Mouse (Mus musculus) hindbrain, embryonic 16.5 days (tissue): ENCODE measurements around the gene Rnf10. TPM values are rescaled to one million over a fixed set of nuclear protein-coding genes. Genes with fewer than 3 reads are reported as not detected.
"Not testable (repeated sequence)": the region's sequence is repeated elsewhere in the genome, so short reads cannot be mapped to it uniquely, and the experiment has no call there.

Source experiments
- ATAC-seq: fragments of 200-750 bp; cut with Nextera tagmentation; 2 replicates; pipeline ENCODE4 v1.8.0; 2017; ENCODE audit warnings: moderate TSS enrichment, moderate library complexity
- H3K27ac ChIP-seq: fragments of 300-500 bp; sonication (generic); 2 replicates; pipeline ENCODE4 v1.5.1; 2014; ENCODE audit warnings: low read depth, mild to moderate bottlenecking, control low read depth, low read length, moderate library complexity
- H3K27me3 ChIP-seq: fragments of 300-500 bp; sonication (generic); replicated peaks from 2 replicates; pipeline ENCODE4 v1.6.1; 2014; ENCODE audit warnings: low read length; ENCODE audit not compliant: control insufficient read depth, insufficient read depth
- H3K36me3 ChIP-seq: fragments of 300-500 bp; sonication (generic); 2 replicates; pipeline ENCODE4 v1.6.1; 2014; ENCODE audit warnings: mild to moderate bottlenecking, low read length, moderate library complexity, mixed read lengths; ENCODE audit not compliant: control insufficient read depth, insufficient read depth
- H3K4me1 ChIP-seq: fragments of 300-500 bp; sonication (generic); 2 replicates; pipeline ENCODE4 v1.6.1; 2014; ENCODE audit warnings: low read depth, low read length; ENCODE audit not compliant: control insufficient read depth, insufficient read depth
- H3K4me2 ChIP-seq: fragments of 300-500 bp; sonication (generic); 2 replicates; pipeline ENCODE4 v1.6.1; 2014; ENCODE audit warnings: mild to moderate bottlenecking, low read length, control low read depth, moderate library complexity
- H3K4me3 ChIP-seq: fragments of 300-500 bp; sonication (generic); 2 replicates; pipeline ENCODE4 v1.5.1; 2014; ENCODE audit warnings: mild to moderate bottlenecking, low read length, control low read depth, moderate library complexity
- H3K9ac ChIP-seq: fragments of 300-500 bp; sonication (generic); 2 replicates; pipeline ENCODE4 v1.6.1; 2014; ENCODE audit warnings: low read depth, mild to moderate bottlenecking, control low read depth, low read length, moderate library complexity
- H3K9me3 ChIP-seq: fragments of 300-500 bp; sonication (generic); 2 replicates; pipeline ENCODE4 v1.6.1; 2014; ENCODE audit warnings: mild to moderate bottlenecking, low read length, moderate library complexity; ENCODE audit not compliant: control insufficient read depth
- WGBS: fragments of 180-500 bp; shearing (Covaris S2); extraction: QIAGEN DNeasy Blood & Tissue Kit; methylation state at CpG from one replicate; pipeline ENCODE4 v1.1.7; 2014; 5-methylcytosine and 5-hydroxymethylcytosine counted together
- polyA plus RNA-seq: library from polyadenylated mRNA; unstranded; fragments of >200 nt; fragmentation: Nextera tagmentation; extraction: Ambion mirVana; gene quantifications from 2 replicates; pipeline ENCODE4 v1.2.1, GENCODE M21; 2015

The Rnf10 gene
- 146 and 180 TPM in 2 replicates for polyA plus RNA-seq

GRCm38 (mm10) chr5:115272812-115273548 lies at the start of gene Rnf10:
Gene Rnf10, minus strand, starts transcription at chr5:115272898.
- peak within 1 kb of the TSS; percentile 99 for H3K9ac ChIP-seq
- 0 out of 2 replicates have a peak, but pooled peaks cover 2% of the 10 kb centered on the region for H3K36me3 ChIP-seq
- peak within 1 kb of the TSS; percentile 90 for H3K27ac ChIP-seq
- no peaks in the 10 kb centered on the region for H3K9me3 ChIP-seq
- peak within 1 kb of the TSS; percentile 99 for H3K4me3 ChIP-seq
- H3K4me1 ChIP-seq, result peaks cover 30% of the 10 kb centered on the region
- peak; percentile 91 for ATAC-seq
- H3K4me2 ChIP-seq, result peak within 1 kb of the TSS; percentile 85
- no peaks in the 10 kb centered on the region for H3K27me3 ChIP-seq
- 13% methylated on average over 24 of the region's 26 CpGs for WGBS

GRCm38 (mm10) chr5:115319004-115319940 lies 46.6 kb upstream of the Rnf10 start:
- Histone ChIP-seq H3K4me1 (peaks cover 20% of the 10 kb centered on the region), H3K4me3 (peak overlapping the region; percentile 43), H3K4me2 (peak overlapping the region; percentile 84), H3K9me3 (no peaks in the 10 kb centered on the region), H3K27me3 (no peaks in the 10 kb centered on the region), H3K36me3 (no peaks in the 10 kb centered on the region), H3K27ac (peak overlapping the region; percentile 71), H3K9ac (peak overlapping the region; percentile 61)
- WGBS, result 1% methylated on average over 22 of the region's 22 CpGs
- ATAC-seq, result peak; percentile 77

- no peaks in the 10 kb centered on the region for H3K9me3 ChIP-seq
- H3K4me3 ChIP-seq, result no peak overlapping the region
- peak overlapping the region; percentile 1 for H3K27ac ChIP-seq
- no peaks in the 10 kb centered on the region for H3K27me3 ChIP-seq
- H3K4me1 ChIP-seq, result peaks cover 20% of the 10 kb centered on the region
- WGBS, result 6% methylated on average over 10 of the region's 10 CpGs
- H3K9ac ChIP-seq, result no peak overlapping the region
- no peak for ATAC-seq
- no peaks in the 10 kb centered on the region for H3K36me3 ChIP-seq
- no peak overlapping the region for H3K4me2 ChIP-seq
Measured at GRCm38 (mm10) chr5:115317645-115318328, 45.1 kb upstream of the Rnf10 start.

GRCm38 (mm10) chr5:115316968-115317644 lies 44.4 kb upstream of the Rnf10 start:
- H3K9ac ChIP-seq, result peak overlapping the region; percentile 47
- H3K4me3 ChIP-seq, result no peak overlapping the region
- H3K4me2 ChIP-seq, result no peak overlapping the region
- WGBS, result 7% methylated on average over 14 of the region's 14 CpGs
- H3K27me3 ChIP-seq, result no peaks in the 10 kb centered on the region
- peak; percentile 37; the same call in 1 of the 2 replicates for ATAC-seq
- no peaks in the 10 kb centered on the region for H3K9me3 ChIP-seq
- no peaks in the 10 kb centered on the region for H3K36me3 ChIP-seq
- peaks cover 20% of the 10 kb centered on the region for H3K4me1 ChIP-seq
- H3K27ac ChIP-seq, result peak overlapping the region; percentile 25

GRCm38 (mm10) chr5:115313668-115313943 lies 40.9 kb upstream of the Rnf10 start:
- Histone ChIP-seq H3K4me1 (peaks cover 14% of the 10 kb centered on the region), H3K27ac (no peak overlapping the region), H3K9me3 (no peaks in the 10 kb centered on the region), H3K27me3 (no peaks in the 10 kb centered on the region), H3K36me3 (no peaks in the 10 kb centered on the region), H3K4me3 (no peak overlapping the region), H3K9ac (no peak overlapping the region; the same call in 1 of the 2 replicates), H3K4me2 (no peak overlapping the region)
- WGBS, result 44% methylated on average over 5 of the region's 5 CpGs
- ATAC-seq, result no peak

- no peak overlapping the region for H3K27ac ChIP-seq
- no peak overlapping the region; the same call in 1 of the 2 replicates for H3K9ac ChIP-seq
- ATAC-seq, result no peak
- no peaks in the 10 kb centered on the region for H3K9me3 ChIP-seq
- no peak overlapping the region for H3K4me2 ChIP-seq
- H3K4me1 ChIP-seq, result peaks cover 9% of the 10 kb centered on the region
- H3K4me3 ChIP-seq, result no peak overlapping the region
- 0 out of 2 replicates have a peak, but pooled peaks cover 4% of the 10 kb centered on the region for H3K36me3 ChIP-seq
- WGBS, result 79% methylated on average over 10 of the region's 10 CpGs
- H3K27me3 ChIP-seq, result no peaks in the 10 kb centered on the region
Measured at GRCm38 (mm10) chr5:115312816-115313667, 40.3 kb upstream of the Rnf10 start.

- H3K36me3 ChIP-seq, result 0 out of 2 replicates have a peak, but pooled peaks cover 4% of the 10 kb centered on the region
- H3K9ac ChIP-seq, result no peak overlapping the region
- 85% methylated on average over 4 of the region's 4 CpGs for WGBS
- H3K4me1 ChIP-seq, result peaks cover 5% of the 10 kb centered on the region
- no peak overlapping the region for H3K4me3 ChIP-seq
- no peaks in the 10 kb centered on the region for H3K27me3 ChIP-seq
- H3K27ac ChIP-seq, result no peak overlapping the region
- H3K4me2 ChIP-seq, result no peak overlapping the region
- H3K9me3 ChIP-seq, result no peaks in the 10 kb centered on the region
- no peak for ATAC-seq
Measured at GRCm38 (mm10) chr5:115312354-115312753, 39.7 kb upstream of the Rnf10 start.

- not testable (repeated sequence) for H3K9me3 ChIP-seq, H3K27me3 ChIP-seq, H3K36me3 ChIP-seq, H3K4me3 ChIP-seq, H3K9ac ChIP-seq, ATAC-seq, H3K27ac ChIP-seq
- H3K4me2 ChIP-seq, result peak overlapping the region; percentile 66
- peaks cover 18% of the 10 kb centered on the region for H3K4me1 ChIP-seq
- 86% methylated on average over 5 of the region's 7 CpGs for WGBS
Measured at GRCm38 (mm10) chr5:115302190-115302589, 29.5 kb upstream of the Rnf10 start.
